Mouse (Mus musculus): ENCODE measurements around the gene F11. TPM values are rescaled to one million over a fixed set of nuclear protein-coding genes. Genes with fewer than 3 reads are reported as not detected.

The F11 gene
- polyA plus RNA-seq, 1 experiment = not detected

- Histone ChIP-seq H3K4me1 (ENCODE audit: control insufficient read depth, insufficient read depth, low read length) (no peaks in the 10 kb centered on the region), H3K9me3 (replicated peaks; ENCODE audit: control insufficient read depth, insufficient read depth, low read length, poor library complexity, severe bottlenecking) (peaks cover 14% of the 10 kb centered on the region), H3K27me3 (ENCODE audit: control insufficient read depth, insufficient read depth, low read length, poor library complexity, severe bottlenecking) (0 out of 2 replicates have a peak, but pooled peaks cover 1% of the 10 kb centered on the region), H3K27ac (ENCODE audit: insufficient read depth, low read length) (no peak overlapping the region), H3K4me3 (ENCODE audit: low read depth, low read length) (no peak overlapping the region), H3K36me3 (ENCODE audit: control insufficient read depth, insufficient read depth, low read length, poor library complexity, severe bottlenecking) (no peaks in the 10 kb centered on the region), H3K9ac (ENCODE audit: low read depth, poor library complexity, severe bottlenecking) (no peak overlapping the region)
- TF ChIP-seq EP300 (IDR thresholded peaks at IDR 0.05; ENCODE audit: insufficient read depth, low read depth, low read length) = no peak
- no peak for TF ChIP-seq POLR2A (IDR thresholded peaks at IDR 0.05; ENCODE audit: insufficient read depth, low read length)
- no peak for TF ChIP-seq CTCF (IDR thresholded peaks at IDR 0.05; ENCODE audit: low read depth, low read length)
These were observed 7.2 kb upstream of the F11 start for GRCm38 (mm10) chr8:45269056-45269455.

GRCm38 (mm10) chr8:45268485-45268884, 6.7 kb upstream of the F11 start:
- peaks cover 14% of the 10 kb centered on the region for H3K9me3 ChIP-seq (replicated peaks; ENCODE audit: control insufficient read depth, insufficient read depth, low read length, poor library complexity, severe bottlenecking)
- H3K27ac ChIP-seq (ENCODE audit: insufficient read depth, low read length) = no peak overlapping the region
- H3K27me3 ChIP-seq (ENCODE audit: control insufficient read depth, insufficient read depth, low read length, poor library complexity, severe bottlenecking) = 0 out of 2 replicates have a peak, but pooled peaks cover 1% of the 10 kb centered on the region
- no peak overlapping the region for H3K9ac ChIP-seq (ENCODE audit: low read depth, poor library complexity, severe bottlenecking)
- TF ChIP-seq POLR2A (IDR thresholded peaks at IDR 0.05; ENCODE audit: insufficient read depth, low read length) = no peak
- H3K36me3 ChIP-seq (ENCODE audit: control insufficient read depth, insufficient read depth, low read length, poor library complexity, severe bottlenecking) = no peaks in the 10 kb centered on the region
- H3K4me3 ChIP-seq (ENCODE audit: low read depth, low read length) = no peak overlapping the region
- no peaks in the 10 kb centered on the region for H3K4me1 ChIP-seq (ENCODE audit: control insufficient read depth, insufficient read depth, low read length)

- H3K9ac ChIP-seq (ENCODE audit: low read depth, poor library complexity, severe bottlenecking) = no peak overlapping the region
- H3K4me1 ChIP-seq (ENCODE audit: control insufficient read depth, insufficient read depth, low read length) = no peaks in the 10 kb centered on the region
- no peak overlapping the region for H3K4me3 ChIP-seq (ENCODE audit: low read depth, low read length)
- H3K27me3 ChIP-seq (ENCODE audit: control insufficient read depth, insufficient read depth, low read length, poor library complexity, severe bottlenecking) = 0 out of 2 replicates have a peak, but pooled peaks cover 1% of the 10 kb centered on the region
- H3K36me3 ChIP-seq (ENCODE audit: control insufficient read depth, insufficient read depth, low read length, poor library complexity, severe bottlenecking) = no peaks in the 10 kb centered on the region
- peaks cover 14% of the 10 kb centered on the region for H3K9me3 ChIP-seq (replicated peaks; ENCODE audit: control insufficient read depth, insufficient read depth, low read length, poor library complexity, severe bottlenecking)
- TF ChIP-seq CTCF (IDR thresholded peaks at IDR 0.05; ENCODE audit: low read depth, low read length) (no peak), EP300 (IDR thresholded peaks at IDR 0.05; ENCODE audit: insufficient read depth, low read depth, low read length) (no peak)
- no peak overlapping the region for H3K27ac ChIP-seq (ENCODE audit: insufficient read depth, low read length)
These were observed 6.0 kb upstream of the F11 start for GRCm38 (mm10) chr8:45267611-45268391.

- TF ChIP-seq EP300 (IDR thresholded peaks at IDR 0.05; ENCODE audit: insufficient read depth, low read depth, low read length) (0 out of 2 replicates have a peak, but pooled peaks have one; percentile 16), POLR2A (IDR thresholded peaks at IDR 0.05; ENCODE audit: insufficient read depth, low read length) (no peak), CTCF (IDR thresholded peaks at IDR 0.05; ENCODE audit: low read depth, low read length) (no peak)
- H3K4me1 ChIP-seq (ENCODE audit: control insufficient read depth, insufficient read depth, low read length) = no peaks in the 10 kb centered on the region
- peaks cover 14% of the 10 kb centered on the region for H3K9me3 ChIP-seq (replicated peaks; ENCODE audit: control insufficient read depth, insufficient read depth, low read length, poor library complexity, severe bottlenecking)
- no peaks in the 10 kb centered on the region for H3K36me3 ChIP-seq (ENCODE audit: control insufficient read depth, insufficient read depth, low read length, poor library complexity, severe bottlenecking)
- no peak overlapping the region for H3K4me3 ChIP-seq (ENCODE audit: low read depth, low read length)
- no peak overlapping the region for H3K9ac ChIP-seq (ENCODE audit: low read depth, poor library complexity, severe bottlenecking)
- no peaks in the 10 kb centered on the region for H3K27me3 ChIP-seq (ENCODE audit: control insufficient read depth, insufficient read depth, low read length, poor library complexity, severe bottlenecking)
- H3K27ac ChIP-seq (ENCODE audit: insufficient read depth, low read length) = no peak overlapping the region
These were observed 5.2 kb upstream of the F11 start for GRCm38 (mm10) chr8:45266993-45267392.

GRCm38 (mm10) chr8:45264918-45265317, 3.1 kb upstream of the F11 start:
- Histone ChIP-seq H3K9me3 (replicated peaks; ENCODE audit: control insufficient read depth, insufficient read depth, low read length, poor library complexity, severe bottlenecking) (peaks cover 14% of the 10 kb centered on the region), H3K36me3 (ENCODE audit: control insufficient read depth, insufficient read depth, low read length, poor library complexity, severe bottlenecking) (no peaks in the 10 kb centered on the region), H3K27ac (ENCODE audit: insufficient read depth, low read length) (no peak overlapping the region), H3K4me1 (ENCODE audit: control insufficient read depth, insufficient read depth, low read length) (no peaks in the 10 kb centered on the region), H3K4me3 (ENCODE audit: low read depth, low read length) (no peak overlapping the region), H3K27me3 (ENCODE audit: control insufficient read depth, insufficient read depth, low read length, poor library complexity, severe bottlenecking) (no peaks in the 10 kb centered on the region), H3K9ac (ENCODE audit: low read depth, poor library complexity, severe bottlenecking) (no peak overlapping the region)
- TF ChIP-seq EP300 (IDR thresholded peaks at IDR 0.05; ENCODE audit: insufficient read depth, low read depth, low read length) (no peak), POLR2A (IDR thresholded peaks at IDR 0.05; ENCODE audit: insufficient read depth, low read length) (no peak), CTCF (IDR thresholded peaks at IDR 0.05; ENCODE audit: low read depth, low read length) (no peak)

- TF ChIP-seq CTCF (IDR thresholded peaks at IDR 0.05; ENCODE audit: low read depth, low read length) (no peak), POLR2A (IDR thresholded peaks at IDR 0.05; ENCODE audit: insufficient read depth, low read length) (no peak), EP300 (IDR thresholded peaks at IDR 0.05; ENCODE audit: insufficient read depth, low read depth, low read length) (no peak)
- H3K27ac ChIP-seq (ENCODE audit: insufficient read depth, low read length) = no peak overlapping the region
- H3K4me1 ChIP-seq (ENCODE audit: control insufficient read depth, insufficient read depth, low read length) = no peaks in the 10 kb centered on the region
- no peaks in the 10 kb centered on the region for H3K27me3 ChIP-seq (ENCODE audit: control insufficient read depth, insufficient read depth, low read length, poor library complexity, severe bottlenecking)
- no peak overlapping the region for H3K4me3 ChIP-seq (ENCODE audit: low read depth, low read length)
- no peaks in the 10 kb centered on the region for H3K36me3 ChIP-seq (ENCODE audit: control insufficient read depth, insufficient read depth, low read length, poor library complexity, severe bottlenecking)
- H3K9me3 ChIP-seq (replicated peaks; ENCODE audit: control insufficient read depth, insufficient read depth, low read length, poor library complexity, severe bottlenecking) = peaks cover 14% of the 10 kb centered on the region
- H3K9ac ChIP-seq (ENCODE audit: low read depth, poor library complexity, severe bottlenecking) = no peak overlapping the region
These were observed 1.0 kb upstream of the F11 start for GRCm38 (mm10) chr8:45262851-45263250.
